Mouse (Mus musculus) spleen, postnatal 36 days (tissue): ENCODE data around the gene Vmn1r90.
"Not testable (repeated sequence)": the region's sequence is repeated elsewhere in the genome, so short reads cannot be mapped to it uniquely, and the experiment has no call there.

Source experiments
- DNase-seq, 2 experiments: peaks; one replicate each; pipeline ENCODE4 v3.0.0; 2022; ENCODE audit warnings: low spot score in 2 of 2, mixed read lengths in 1 of 2

Gene Vmn1r90

GRCm38 (mm10) chr7:14563406-14563805 lies at the start of gene Vmn1r90:
Gene Vmn1r90 (minus strand): TSS chr7:14563506.
- no peak for DNase-seq

- DNase-seq, result not testable (repeated sequence)
Measured at GRCm38 (mm10) chr7:14593009-14593408, 29.7 kb upstream of the Vmn1r90 start.

GRCm38 (mm10) chr7:14552284-14552683 lies 11.0 kb downstream of the Vmn1r90 start:
- DNase-seq, result no peak

GRCm38 (mm10) chr7:14525280-14525679 lies 38.0 kb downstream of the Vmn1r90 start:
- no peak for DNase-seq

- no peak for DNase-seq
Measured at GRCm38 (mm10) chr7:14522636-14523035, 40.7 kb downstream of the Vmn1r90 start.

GRCm38 (mm10) chr7:14518301-14518700 lies 45.0 kb downstream of the Vmn1r90 start:
- DNase-seq, result no peak
